Mouse (Mus musculus) heart, embryonic 12.5 days (tissue): ENCODE data around the gene Olfr9. TPM values are rescaled to one million over a fixed set of nuclear protein-coding genes. Genes with fewer than 3 reads are reported as not detected.
"Not testable (repeated sequence)": the region's sequence is repeated elsewhere in the genome, so short reads cannot be mapped to it uniquely, and the experiment has no call there.

ENCODE experiments used
- ATAC-seq: fragments of 200-750 bp; cut with Nextera tagmentation; 2 replicates; pipeline ENCODE4 v1.8.0; 2017; ENCODE audit warnings: moderate TSS enrichment, moderate library complexity; ENCODE audit not compliant: insufficient number of reproducible peaks, low FRiP score
- H3K27ac ChIP-seq: fragments of 300-500 bp; sonication (generic); 2 replicates; pipeline ENCODE4 v1.5.1; 2016; ENCODE audit warnings: mild to moderate bottlenecking, moderate library complexity; ENCODE audit not compliant: poor library complexity, severe bottlenecking
- H3K27me3 ChIP-seq: fragments of 300-500 bp; sonication (generic); replicated peaks from 2 replicates; pipeline ENCODE4 v1.6.1; 2016; ENCODE audit warnings: mild to moderate bottlenecking, moderate library complexity
- H3K36me3 ChIP-seq: fragments of 300-500 bp; sonication (generic); 2 replicates; pipeline ENCODE4 v1.6.1; 2016; ENCODE audit warnings: mild to moderate bottlenecking, moderate library complexity
- H3K4me1 ChIP-seq: fragments of 300-500 bp; sonication (generic); replicated peaks from 2 replicates; pipeline ENCODE4 v1.6.1; 2016; ENCODE audit warnings: mild to moderate bottlenecking
- H3K4me2 ChIP-seq: fragments of 300-500 bp; sonication (generic); 2 replicates; pipeline ENCODE4 v1.6.1; 2016; ENCODE audit warnings: mild to moderate bottlenecking, moderate library complexity
- H3K4me3 ChIP-seq: fragments of 300-500 bp; sonication (generic); 2 replicates; pipeline ENCODE4 v1.5.1; 2016; ENCODE audit warnings: mild to moderate bottlenecking
- H3K9ac ChIP-seq: fragments of 300-500 bp; sonication (generic); 2 replicates; pipeline ENCODE4 v1.6.1; 2016; ENCODE audit warnings: mild to moderate bottlenecking, moderate library complexity
- H3K9me3 ChIP-seq: fragments of 300-500 bp; sonication (generic); replicated peaks from 2 replicates; pipeline ENCODE4 v1.6.1; 2016; ENCODE audit warnings: mild to moderate bottlenecking, moderate library complexity
- WGBS: fragments of 180-500 bp; shearing (Covaris S2); methylation state at CpG from one replicate; pipeline ENCODE4 v1.1.7; 2016; 5-methylcytosine and 5-hydroxymethylcytosine counted together
- polyA plus RNA-seq: library from polyadenylated mRNA; unstranded; fragments of >200 nt; fragmentation: Nextera tagmentation; extraction: Ambion mirVana; gene quantifications from 2 replicates; pipeline ENCODE4 v1.2.1, GENCODE M21; 2016

Gene Olfr9
- polyA plus RNA-seq, 1 experiment from 2014 or later, result not detected

DNA sequence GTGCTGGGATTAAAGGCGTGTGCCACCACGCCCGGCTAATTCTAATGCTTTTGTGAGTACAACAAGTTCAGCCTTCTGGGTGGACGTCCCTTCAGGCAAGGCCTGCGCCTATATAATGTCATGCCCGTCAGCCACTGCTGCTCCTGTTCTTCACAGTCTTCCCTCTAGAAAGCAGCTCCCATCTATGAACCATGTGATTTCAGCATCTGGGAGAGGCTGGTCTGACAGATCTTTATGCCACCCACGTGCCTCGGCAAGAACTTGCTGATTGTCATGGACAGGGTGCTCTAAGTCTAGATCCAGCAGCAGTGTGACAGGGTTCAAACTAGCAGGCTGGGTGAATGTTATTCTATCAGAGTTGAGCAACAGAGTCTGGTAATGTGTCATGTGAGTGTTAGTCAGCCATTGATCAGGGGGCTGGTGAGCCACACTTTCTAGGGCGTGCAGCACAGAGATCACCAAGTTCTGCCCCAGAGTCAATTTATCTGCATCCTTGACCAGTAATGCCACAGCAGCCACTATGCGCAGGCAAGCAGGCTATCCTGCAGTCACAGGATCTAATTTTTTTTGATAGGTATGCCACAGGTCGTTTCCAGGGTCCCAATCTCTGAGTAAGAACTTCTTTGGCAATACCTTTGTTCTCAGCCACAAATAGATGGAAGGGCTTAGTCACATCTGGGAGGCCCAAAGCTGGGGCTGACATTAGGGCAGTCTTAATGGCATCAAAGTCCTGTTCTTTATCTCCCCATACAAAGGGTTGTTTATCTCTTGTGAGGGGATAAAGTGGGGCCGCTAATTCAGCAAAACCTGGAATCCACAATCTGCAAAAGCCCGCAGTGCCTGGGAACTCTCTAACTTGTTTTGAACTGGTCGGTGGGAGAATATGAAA is 15.0 kb downstream of the Olfr9 start:
- WGBS, result 63% methylated on average over 14 of the region's 14 CpGs
- Histone ChIP-seq H3K27me3 (no peaks in the 10 kb centered on the region), H3K36me3 (no peaks in the 10 kb centered on the region), H3K4me1 (no peaks in the 10 kb centered on the region), H3K4me2 (no peak overlapping the region), H3K4me3 (no peak overlapping the region), H3K27ac (no peak overlapping the region), H3K9me3 (peaks cover 9% of the 10 kb centered on the region), H3K9ac (no peak overlapping the region)
- ATAC-seq, result no peak

DNA sequence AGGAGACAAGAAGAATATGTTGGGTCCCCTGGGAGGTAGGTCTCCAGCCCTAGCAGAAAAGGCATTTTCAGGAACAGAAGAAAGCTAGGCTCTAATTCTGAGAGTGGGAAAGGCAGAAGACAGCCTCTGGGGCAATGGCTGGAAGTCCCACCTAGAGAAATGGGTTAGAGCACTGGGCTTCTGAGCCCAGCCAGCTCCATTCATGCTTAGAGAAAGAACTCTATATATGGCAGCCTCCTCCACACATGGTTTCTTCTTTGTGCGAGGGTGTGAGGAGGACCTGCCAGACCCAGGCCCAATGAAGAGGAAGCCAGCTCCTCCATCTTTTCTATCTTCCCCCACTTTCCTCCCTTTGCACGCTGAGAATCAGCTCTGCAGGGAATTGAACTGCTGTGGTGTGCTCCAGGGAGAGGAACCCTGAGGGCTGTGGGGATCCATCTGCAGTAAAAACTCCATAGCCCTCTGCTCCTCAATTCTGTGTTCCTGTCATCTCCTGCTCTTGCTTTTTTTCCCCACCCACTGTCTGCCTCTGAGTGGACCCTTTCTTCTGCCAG is 21.1 kb downstream of the Olfr9 start, which contains the start of gene Olfr763:
Gene Olfr763 (plus strand): TSS at position 504 of the 554 bp plus-strand sequence.
- Histone ChIP-seq H3K4me3 (no peak within 1 kb of the TSS), H3K27ac (no peak within 1 kb of the TSS), H3K9me3 (peaks cover 9% of the 10 kb centered on the region), H3K27me3 (no peaks in the 10 kb centered on the region), H3K9ac (no peak within 1 kb of the TSS), H3K36me3 (no peaks in the 10 kb centered on the region), H3K4me1 (no peaks in the 10 kb centered on the region), H3K4me2 (no peak within 1 kb of the TSS)
- no peak for ATAC-seq
- 62% methylated on average over 2 of the region's 2 CpGs for WGBS

DNA sequence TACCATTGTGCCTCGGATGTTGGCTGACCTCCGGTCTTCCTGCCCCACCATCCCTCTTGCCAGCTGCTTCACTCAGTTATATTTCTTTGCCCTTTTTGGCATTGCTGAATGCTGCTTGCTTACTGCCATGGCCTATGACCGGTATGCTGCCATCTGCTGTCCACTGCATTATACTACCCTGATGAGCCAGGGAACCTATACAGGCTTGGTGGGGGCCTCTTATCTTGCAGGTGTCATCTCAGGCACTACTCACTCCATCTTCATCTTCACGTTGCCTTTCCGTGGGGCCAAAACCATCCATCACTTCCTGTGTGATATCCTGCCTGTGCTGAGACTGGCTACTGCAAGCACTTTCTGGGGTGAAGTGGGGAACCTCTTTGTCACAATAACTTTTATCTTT is 22.3 kb downstream of the Olfr9 start:
- H3K4me2 ChIP-seq, H3K9ac ChIP-seq, H3K27ac ChIP-seq, H3K36me3 ChIP-seq, ATAC-seq, H3K9me3 ChIP-seq, H3K4me1 ChIP-seq, H3K27me3 ChIP-seq, H3K4me3 ChIP-seq: not testable (repeated sequence)
- WGBS, result 51% methylated on average over 2 of the region's 5 CpGs

DNA sequence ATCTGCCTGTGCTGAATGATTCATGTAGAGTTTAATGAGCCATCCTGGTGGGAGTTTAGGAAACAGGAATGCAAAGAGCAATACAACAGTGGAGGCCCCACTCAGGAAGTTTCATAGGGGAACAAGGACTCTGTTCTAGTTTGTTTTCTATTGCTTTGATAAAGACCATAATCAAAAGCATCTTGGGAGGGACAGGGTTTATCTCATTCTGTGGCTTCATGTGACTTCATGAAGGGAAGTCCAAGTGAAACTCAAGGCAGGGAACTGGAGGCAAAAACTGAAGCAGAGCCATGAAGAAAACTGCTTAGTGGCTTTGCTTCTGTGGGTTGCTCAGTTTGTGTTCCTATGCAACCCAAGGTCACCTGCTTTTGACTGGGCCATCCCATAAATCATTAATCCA is 25.2 kb downstream of the Olfr9 start:
- ATAC-seq, result no peak
- Histone ChIP-seq H3K9me3 (no peaks in the 10 kb centered on the region), H3K36me3 (no peaks in the 10 kb centered on the region), H3K9ac (no peak overlapping the region), H3K4me2 (no peak overlapping the region), H3K4me1 (no peaks in the 10 kb centered on the region), H3K27me3 (no peaks in the 10 kb centered on the region), H3K27ac (no peak overlapping the region), H3K4me3 (no peak overlapping the region)

DNA sequence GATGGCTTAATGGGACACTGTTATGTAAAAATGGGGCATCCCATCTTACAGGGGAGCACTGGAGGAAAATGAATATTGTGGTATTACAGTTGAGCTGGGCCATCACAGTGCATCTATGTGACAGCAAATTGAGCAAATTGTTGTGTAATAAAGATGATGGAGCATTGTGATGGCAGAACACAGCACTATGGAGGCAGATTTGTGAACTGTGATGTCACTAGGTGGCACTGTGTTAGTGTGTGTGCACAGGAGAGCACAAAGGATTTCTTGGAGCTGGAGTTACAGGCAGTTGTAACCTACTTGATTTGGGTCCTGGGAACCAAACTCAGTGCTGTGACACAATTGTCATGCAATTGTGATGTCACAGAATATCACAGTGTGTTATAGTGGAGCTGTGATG is 34.1 kb downstream of the Olfr9 start:
- no peak overlapping the region for H3K4me3 ChIP-seq
- no peak overlapping the region for H3K9ac ChIP-seq
- no peaks in the 10 kb centered on the region for H3K27me3 ChIP-seq
- H3K36me3 ChIP-seq, result no peaks in the 10 kb centered on the region
- peaks cover 5% of the 10 kb centered on the region; the same call in 1 of the 2 replicates for H3K9me3 ChIP-seq
- H3K4me2 ChIP-seq, result no peak overlapping the region
- ATAC-seq, result no peak
- H3K4me1 ChIP-seq, result no peaks in the 10 kb centered on the region
- no peak overlapping the region for H3K27ac ChIP-seq

DNA sequence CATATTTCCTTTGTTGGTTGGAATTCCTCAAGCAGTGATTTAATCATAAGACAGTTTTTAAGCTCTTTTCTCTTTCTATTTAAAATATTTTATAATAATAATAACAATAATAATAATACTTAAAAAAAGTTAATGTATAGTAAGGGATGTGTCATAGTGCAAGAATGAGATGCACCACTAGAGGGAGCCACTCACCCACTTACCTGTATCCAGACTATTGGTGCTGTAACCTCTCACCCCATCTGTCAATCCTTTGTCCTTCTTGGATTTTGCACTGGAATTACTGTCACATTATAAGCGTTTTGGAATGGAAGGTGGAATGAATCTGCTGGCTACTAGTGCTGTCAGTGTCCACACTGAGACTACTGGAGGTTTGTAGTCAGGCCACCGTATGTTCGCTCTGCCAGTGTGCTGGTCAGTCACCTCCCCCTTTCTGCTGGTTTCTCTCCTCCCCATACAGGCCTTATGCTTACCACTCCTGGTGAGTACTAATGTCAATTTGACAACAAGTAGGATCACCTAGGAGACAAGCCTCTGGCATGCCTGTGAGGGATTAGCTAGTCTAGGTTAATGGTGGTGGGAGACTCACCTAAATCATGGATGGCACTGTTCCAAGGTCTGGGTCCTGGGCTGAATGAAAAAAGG is 36.9 kb downstream of the Olfr9 start:
- ATAC-seq, result no peak
- WGBS, result 64% methylated on average over 3 of the region's 3 CpGs
- H3K4me2 ChIP-seq, result no peak overlapping the region
- H3K36me3 ChIP-seq, result no peaks in the 10 kb centered on the region
- H3K4me1 ChIP-seq, result no peaks in the 10 kb centered on the region
- H3K27me3 ChIP-seq, result no peaks in the 10 kb centered on the region
- H3K9ac ChIP-seq, result no peak overlapping the region
- peaks cover 5% of the 10 kb centered on the region; the same call in 1 of the 2 replicates for H3K9me3 ChIP-seq
- H3K27ac ChIP-seq, result no peak overlapping the region
- H3K4me3 ChIP-seq, result no peak overlapping the region

DNA sequence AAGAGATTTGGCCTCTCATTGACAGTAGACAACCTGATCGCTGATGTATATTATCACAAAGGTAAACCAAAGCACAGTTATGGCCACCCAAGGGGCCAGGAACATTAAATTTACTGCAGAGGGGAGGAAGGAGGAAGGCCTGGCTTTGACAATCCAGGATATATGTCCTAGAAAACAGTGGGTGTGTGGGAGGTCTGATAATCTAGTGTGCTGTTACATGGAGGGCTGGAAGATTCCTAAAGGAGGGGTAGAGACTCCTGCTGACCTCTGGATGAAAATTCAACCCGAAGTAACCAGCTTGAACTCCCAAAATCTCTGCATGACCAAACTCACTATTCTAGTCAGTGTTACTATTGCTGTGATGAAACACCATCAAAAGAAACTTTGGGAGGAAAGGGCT is 39.1 kb downstream of the Olfr9 start:
- Histone ChIP-seq H3K9ac (no peak overlapping the region), H3K4me3 (no peak overlapping the region), H3K9me3 (no peaks in the 10 kb centered on the region), H3K27me3 (no peaks in the 10 kb centered on the region), H3K4me2 (no peak overlapping the region), H3K36me3 (no peaks in the 10 kb centered on the region), H3K4me1 (no peaks in the 10 kb centered on the region), H3K27ac (no peak overlapping the region)
- 82% methylated on average over 2 of the region's 2 CpGs for WGBS
- no peak for ATAC-seq

DNA sequence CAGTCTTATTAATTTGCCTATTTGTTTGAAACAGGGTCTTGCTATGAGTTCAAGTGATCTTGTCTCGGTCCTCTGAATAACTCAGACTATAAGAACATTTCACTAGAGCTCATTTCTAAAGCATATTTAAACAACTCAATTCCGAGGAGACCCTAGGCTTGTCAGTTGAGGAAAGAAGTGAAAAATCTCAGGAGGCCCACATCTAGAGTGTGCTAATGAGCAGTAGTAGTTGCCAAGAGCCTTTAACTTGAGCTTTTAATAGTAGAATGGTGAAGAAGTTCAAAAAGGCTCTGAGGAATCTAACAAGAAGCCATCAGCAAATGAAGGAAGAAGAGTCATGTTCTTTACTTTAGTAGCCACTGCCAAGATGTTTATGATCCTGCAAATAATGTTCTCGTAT is 50.6 kb downstream of the Olfr9 start, which contains the start of gene Olfr764-ps1:
Gene Olfr764-ps1 (minus strand): TSS at position 101 of the 400 bp plus-strand sequence.
- WGBS, result 76% methylated on average over 3 of the region's 3 CpGs
- Histone ChIP-seq H3K9ac (no peak within 1 kb of the TSS), H3K27ac (no peak within 1 kb of the TSS), H3K27me3 (no peaks in the 10 kb centered on the region), H3K4me1 (no peaks in the 10 kb centered on the region), H3K9me3 (no peaks in the 10 kb centered on the region), H3K4me2 (no peak within 1 kb of the TSS), H3K36me3 (no peaks in the 10 kb centered on the region), H3K4me3 (no peak within 1 kb of the TSS)
- ATAC-seq, result no peak

Other genes starting within 250 kb of the Olfr9 start
- gene Dgka, start 244.6 kb upstream of the Olfr9 start, polyA plus RNA-seq, result 4.4 TPM in 2 replicates
- gene Pym1, start 241.5 kb upstream of the Olfr9 start, polyA plus RNA-seq, result 23.1 and 24.0 TPM in 2 replicates
- 0.83 and 0.93 TPM in 2 replicates for gene Mmp19, start 198.5 kb upstream of the Olfr9 start, polyA plus RNA-seq
- 48.4 and 51.7 TPM in 2 replicates for gene Dnajc14, start 185.4 kb upstream of the Olfr9 start, polyA plus RNA-seq
- gene Tmem198b, start 185.1 kb upstream of the Olfr9 start, polyA plus RNA-seq, result 19.6 and 20.8 TPM in 2 replicates
- 171 and 172 TPM in 2 replicates for gene Sarnp, start 172.1 kb upstream of the Olfr9 start, polyA plus RNA-seq
- gene Ormdl2, start 167.8 kb upstream of the Olfr9 start, polyA plus RNA-seq, result 36.0 and 39.2 TPM in 2 replicates
- gene Gdf11, start 97.7 kb upstream of the Olfr9 start, polyA plus RNA-seq, result 4.3 and 5.0 TPM in 2 replicates
- 341 and 358 TPM in 2 replicates for gene Cd63, start 88.4 kb upstream of the Olfr9 start, polyA plus RNA-seq
- gene Rdh5, start 66.5 kb upstream of the Olfr9 start, polyA plus RNA-seq, result 6.0 and 6.3 TPM in 2 replicates
- gene Bloc1s1, start 65.4 kb upstream of the Olfr9 start, polyA plus RNA-seq, result 161 and 165 TPM in 2 replicates
- 1.4 and 1.5 TPM in 2 replicates for gene Itga7, start 55.6 kb upstream of the Olfr9 start, polyA plus RNA-seq
- 0.15 TPM in 1 of 2 replicates, not detected in the other for gene Mettl7b, start 28.4 kb upstream of the Olfr9 start, polyA plus RNA-seq
- not detected in 2 replicates for gene Olfr763, start 21.4 kb downstream of the Olfr9 start, polyA plus RNA-seq
- gene Olfr764-ps1, start 50.5 kb downstream of the Olfr9 start, polyA plus RNA-seq, result not detected in 2 replicates
- not detected in 2 replicates for gene Olfr765, start 60.6 kb downstream of the Olfr9 start, polyA plus RNA-seq
- not detected in 2 replicates for gene Olfr766-ps1, start 79.5 kb downstream of the Olfr9 start, polyA plus RNA-seq
- gene Olfr767, start 93.5 kb downstream of the Olfr9 start, polyA plus RNA-seq, result not detected in 2 replicates
- not detected in 2 replicates for gene Olfr768, start 109.9 kb downstream of the Olfr9 start, polyA plus RNA-seq
- not detected in 2 replicates for gene Olfr769, start 128.4 kb downstream of the Olfr9 start, polyA plus RNA-seq
- not detected in 2 replicates for gene Olfr770, start 149.6 kb downstream of the Olfr9 start, polyA plus RNA-seq
- not detected in 2 replicates for gene Olfr771, start 175.3 kb downstream of the Olfr9 start, polyA plus RNA-seq
- not detected in 2 replicates for gene Olfr772, start 188.5 kb downstream of the Olfr9 start, polyA plus RNA-seq
- not detected in 2 replicates for gene Olfr773, start 198.0 kb downstream of the Olfr9 start, polyA plus RNA-seq
- not detected in 2 replicates for gene Olfr774, start 246.8 kb downstream of the Olfr9 start, polyA plus RNA-seq